Mouse (Mus musculus): ENCODE measurements around the gene Capn15.

DNA sequence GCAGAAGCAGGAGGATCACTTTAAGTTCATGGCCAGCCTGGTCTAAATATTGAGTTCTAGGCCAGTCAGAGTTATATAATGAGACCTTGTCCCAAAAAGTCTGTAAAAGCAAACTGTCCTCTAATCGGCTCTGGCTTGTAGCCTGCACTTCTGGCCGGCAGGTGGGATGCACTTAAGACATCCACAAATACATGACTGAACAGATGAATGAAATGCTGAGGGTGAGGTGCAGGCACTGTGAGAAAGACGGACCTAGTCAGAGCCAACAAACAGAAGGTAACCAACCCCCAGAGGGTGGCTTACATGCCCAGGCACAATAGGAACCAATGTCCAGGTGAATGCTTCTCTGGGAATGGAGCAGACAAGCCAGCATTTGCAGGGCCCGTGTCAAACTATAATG, 71.3 kb downstream of the Capn15 start:
- TF ChIP-seq REST (IDR thresholded peaks at IDR 0.05; ENCODE audit: insufficient read depth, insufficient read length), result no peak
- no peak for TF ChIP-seq TCF3 (IDR thresholded peaks at IDR 0.05; ENCODE audit: insufficient read length, low read depth)
- no peak for TF ChIP-seq USF1 (IDR thresholded peaks at IDR 0.05; ENCODE audit: low read depth)
- TF ChIP-seq E2F4 (IDR thresholded peaks at IDR 0.05; ENCODE audit: insufficient read depth), result no peak
- no peak for TF ChIP-seq POLR2A (IDR thresholded peaks at IDR 0.05; ENCODE audit: insufficient read length, low read depth)

Measured in myocyte (in vitro differentiated cells).